ENCODE assay signal across 31 mouse cellular contexts in the genomic region with DNA sequence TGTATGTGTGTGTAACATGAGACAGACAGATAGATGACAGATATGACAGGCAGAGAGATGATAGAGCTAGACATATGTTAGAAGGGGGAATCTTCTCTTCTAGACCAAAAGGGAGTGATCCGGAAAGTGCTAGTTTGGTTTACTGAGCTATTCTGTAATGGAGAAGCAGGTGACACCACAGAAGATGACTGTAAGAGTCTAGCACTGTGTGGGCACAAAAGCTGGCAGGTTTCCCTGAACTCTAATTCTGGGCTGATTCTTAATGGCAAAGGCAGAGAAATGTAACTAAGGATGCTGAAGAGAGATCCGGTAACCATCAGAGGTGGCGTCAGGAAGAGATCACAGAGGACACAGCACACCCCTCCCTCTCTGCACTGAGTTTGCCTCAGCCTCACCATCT.
A peak's percentile ranks its signal among the peaks of the same experiment; 100 is the strongest.
DNase-seq lines count a peak whose midpoint lies in the region; ATAC-seq and TF ChIP-seq lines count a peak whose summit lies in the region.
"Had no signal": no experiment of that assay in that cellular context is flagged by ENCODE, and none has a peak within 500 bp of the region (broad histone marks: within the 10 kb centered on the region; RNA-seq: fewer than 3 reads in every experiment).

No protein-coding gene starts in this region.

- H3K36me3 ChIP-seq in heart, postnatal 0 days (replicated peaks; ENCODE audit: control insufficient read depth, insufficient read depth, low read length) = no peaks in the 10 kb centered on the region
- H3K36me3 ChIP-seq in megakaryocyte, embryonic 14.5 days (replicated peaks; ENCODE audit: low read length) = no peaks in the 10 kb centered on the region
- H3K36me3 ChIP-seq: embryonic facial prominence, embryonic 12.5 days; G1E; heart, embryonic 13.5 days; hindbrain, embryonic 12.5 days; intestine, embryonic 15.5 days; limb, embryonic 10.5 days; limb, embryonic 15.5 days; liver, embryonic 13.5 days had no signal

- 81% methylated on average over 3 of the region's 3 CpGs for WGBS in heart, postnatal 0 days

- peaks cover 16% of the 10 kb centered on the region; the same call in 1 of the 2 replicates for H3K4me1 ChIP-seq in heart, postnatal 0 days (ENCODE audit: control insufficient read depth, insufficient read depth)
- peaks cover 12% of the 10 kb centered on the region for H3K4me1 ChIP-seq in megakaryocyte, embryonic 14.5 days
- H3K4me1 ChIP-seq: embryonic facial prominence, embryonic 12.5 days; hindbrain, embryonic 12.5 days; intestine, embryonic 15.5 days; limb, embryonic 10.5 days; limb, embryonic 15.5 days; liver, embryonic 13.5 days had no signal

- TF ChIP-seq EP300 in heart, postnatal 0 days (IDR thresholded peaks at IDR 0.05; ENCODE audit: low read depth) = no peak

- ATAC-seq in frontal cortex, adult (ENCODE audit: low TSS enrichment) = peak; percentile 79
- no peak for ATAC-seq in heart, postnatal 0 days (ENCODE audit: insufficient read depth, low read depth)
- ATAC-seq in megakaryocyte, adult 5-6 weeks (ENCODE audit: poor library complexity, severe bottlenecking) = no peak
- ATAC-seq: forebrain, embryonic 14.5 days; hindbrain, postnatal 0 days; intestine, embryonic 15.5 days; lung, postnatal 0 days; midbrain, embryonic 16.5 days had no signal

- H3K27me3 ChIP-seq in heart, postnatal 0 days (ENCODE audit: control insufficient read depth, insufficient read depth, low read length) = no peaks in the 10 kb centered on the region
- no peaks in the 10 kb centered on the region for H3K27me3 ChIP-seq in megakaryocyte, embryonic 14.5 days (replicated peaks)
- H3K27me3 ChIP-seq: embryonic facial prominence, embryonic 12.5 days; heart, embryonic 13.5 days; hindbrain, embryonic 12.5 days; intestine, embryonic 15.5 days; limb, embryonic 15.5 days; liver, embryonic 13.5 days had no signal

- no peak overlapping the region for H3K4me3 ChIP-seq in heart, postnatal 0 days (ENCODE audit: low read depth, low read length)
- H3K4me3 ChIP-seq in megakaryocyte, embryonic 14.5 days (replicated peaks) = peak overlapping the region; percentile 24
- H3K4me3 ChIP-seq: embryonic facial prominence, embryonic 12.5 days; heart, embryonic 13.5 days; hindbrain, embryonic 12.5 days; intestine, embryonic 15.5 days; layer of hippocampus, adult 2 months; limb, embryonic 10.5 days; limb, embryonic 15.5 days; liver, embryonic 13.5 days had no signal

- intact Hi-C loops in heart, postnatal 25 days (cut with DNase I) = no loop called here

- no peak overlapping the region for H3K4me2 ChIP-seq in heart, postnatal 0 days (ENCODE audit: low read depth, low read length)
- H3K4me2 ChIP-seq: embryonic facial prominence, embryonic 12.5 days; heart, embryonic 13.5 days; hindbrain, embryonic 12.5 days; intestine, embryonic 15.5 days; limb, embryonic 15.5 days; liver, embryonic 13.5 days had no signal

- H3K9me3 ChIP-seq in heart, postnatal 0 days (replicated peaks; ENCODE audit: control insufficient read depth, low read length) = no peaks in the 10 kb centered on the region
- no peaks in the 10 kb centered on the region for H3K9me3 ChIP-seq in megakaryocyte, embryonic 14.5 days
- H3K9me3 ChIP-seq: embryonic facial prominence, embryonic 12.5 days; heart, embryonic 13.5 days; hindbrain, embryonic 12.5 days; intestine, embryonic 15.5 days; limb, embryonic 10.5 days; limb, embryonic 15.5 days; liver, embryonic 13.5 days had no signal

- no peak overlapping the region for H3K9ac ChIP-seq in heart, postnatal 0 days (replicated peaks; ENCODE audit: low read depth, low read length)
- H3K9ac ChIP-seq: embryonic facial prominence, embryonic 12.5 days; heart, embryonic 13.5 days; hindbrain, embryonic 12.5 days; intestine, embryonic 15.5 days; limb, embryonic 15.5 days; liver, embryonic 13.5 days had no signal

- H3K27ac ChIP-seq in heart, postnatal 0 days (ENCODE audit: low read depth) = peak overlapping the region; percentile 78; the same call in 1 of the 2 replicates
- H3K27ac ChIP-seq: embryonic facial prominence, embryonic 12.5 days; heart, embryonic 13.5 days; hindbrain, embryonic 12.5 days; hindbrain, postnatal 0 days; intestine, embryonic 15.5 days; layer of hippocampus, adult 2 months; limb, embryonic 10.5 days; limb, embryonic 15.5 days; liver, embryonic 13.5 days had no signal

- no peak for TF ChIP-seq CTCF in heart, postnatal 0 days (IDR thresholded peaks at IDR 0.05; ENCODE audit: low read depth)

- no peak for DNase-seq in frontal cortex, postnatal 10 days (ENCODE audit: low spot score in 2 of 2)
- no peak for DNase-seq in heart, postnatal 0 days (ENCODE audit: low spot score)
- no peak for DNase-seq in heart, postnatal 25 days (ENCODE audit: low spot score)
- peak; percentile 45 for DNase-seq in telencephalon, adult 2 months (ENCODE audit: low read depth, low spot score)
- DNase-seq: adrenal gland, adult 8-10 months; cerebellum, adult 11 months; cerebellum, adult 9-10 months; embryo, embryonic 11 days; gastrocnemius, postnatal 25 days; heart, adult 11 months; heart, postnatal 36 days; kidney, adult 2 months; kidney, postnatal 36 days; liver, embryonic 13.5 days; lung, adult 18-20 months; lung, postnatal 4 days had no signal
